Mouse (Mus musculus) hindbrain, embryonic 10.5 days (tissue): Measurements from ENCODE around the gene Depdc7. TPM values are rescaled to one million over a fixed set of nuclear protein-coding genes. Genes with fewer than 3 reads are reported as not detected.
A peak's percentile ranks its signal among the peaks of the same experiment; 100 is the strongest.

ENCODE experiments used
- DNase-seq: peaks from one replicate; pipeline ENCODE4 v3.0.0-alpha.2; 2017; ENCODE audit warnings: low spot score
- H3K27ac ChIP-seq: fragments of 300-500 bp; sonication (generic); 2 replicates; pipeline ENCODE4 v1.5.1; 2016; ENCODE audit warnings: mild to moderate bottlenecking, moderate library complexity
- H3K27me3 ChIP-seq: fragments of 300-500 bp; sonication (generic); 2 replicates; pipeline ENCODE4 v1.6.1; 2016; ENCODE audit warnings: mild to moderate bottlenecking; ENCODE audit not compliant: poor library complexity, insufficient read depth, severe bottlenecking
- H3K36me3 ChIP-seq: fragments of 300-500 bp; sonication (generic); 2 replicates; pipeline ENCODE4 v1.6.1; 2016; ENCODE audit warnings: mild to moderate bottlenecking, moderate library complexity
- H3K4me1 ChIP-seq: fragments of 300-500 bp; sonication (generic); replicated peaks from 2 replicates; pipeline ENCODE4 v1.6.1; 2016; ENCODE audit warnings: mild to moderate bottlenecking
- H3K4me3 ChIP-seq: fragments of 300-500 bp; sonication (generic); 2 replicates; pipeline ENCODE4 v1.5.1; 2016; ENCODE audit warnings: mild to moderate bottlenecking, moderate library complexity
- H3K9me3 ChIP-seq: fragments of 300-500 bp; sonication (generic); 2 replicates; pipeline ENCODE4 v1.6.1; 2016; ENCODE audit warnings: mild to moderate bottlenecking, moderate library complexity
- WGBS: fragments of 180-500 bp; shearing (Covaris S2); methylation state at CpG from one replicate; pipeline ENCODE4 v1.1.7; 2016; 5-methylcytosine and 5-hydroxymethylcytosine counted together
- polyA plus RNA-seq: library from polyadenylated mRNA; unstranded; fragments of >200 nt; fragmentation: Nextera tagmentation; extraction: Ambion mirVana; gene quantifications from 2 replicates; pipeline ENCODE4 v1.2.1, GENCODE M21; 2016

Depdc7 gene
- polyA plus RNA-seq, 1 experiment from 2014 or later, result 2.1 TPM

GRCm38 (mm10) chr2:104711585-104712485 is 30.8 kb downstream of the Depdc7 start, which contains the start of gene Tcp11l1:
Gene Tcp11l1, minus strand, starts transcription at chr2:104712169.
- Histone ChIP-seq H3K36me3 (peaks cover 12% of the 10 kb centered on the region; the same call in 1 of the 2 replicates), H3K4me1 (peaks cover 39% of the 10 kb centered on the region), H3K27ac (peak within 1 kb of the TSS; percentile 98), H3K9me3 (no peaks in the 10 kb centered on the region), H3K27me3 (peaks cover 9% of the 10 kb centered on the region), H3K4me3 (peak within 1 kb of the TSS; percentile 89)
- WGBS, result under 1% methylated on average over 98 of the region's 99 CpGs
- DNase-seq, result peak; percentile 72

GRCm38 (mm10) chr2:104710670-104711370 is 31.9 kb downstream of the Depdc7 start:
- peak overlapping the region; percentile 98 for H3K27ac ChIP-seq
- DNase-seq, result peak; percentile 27

DNA sequence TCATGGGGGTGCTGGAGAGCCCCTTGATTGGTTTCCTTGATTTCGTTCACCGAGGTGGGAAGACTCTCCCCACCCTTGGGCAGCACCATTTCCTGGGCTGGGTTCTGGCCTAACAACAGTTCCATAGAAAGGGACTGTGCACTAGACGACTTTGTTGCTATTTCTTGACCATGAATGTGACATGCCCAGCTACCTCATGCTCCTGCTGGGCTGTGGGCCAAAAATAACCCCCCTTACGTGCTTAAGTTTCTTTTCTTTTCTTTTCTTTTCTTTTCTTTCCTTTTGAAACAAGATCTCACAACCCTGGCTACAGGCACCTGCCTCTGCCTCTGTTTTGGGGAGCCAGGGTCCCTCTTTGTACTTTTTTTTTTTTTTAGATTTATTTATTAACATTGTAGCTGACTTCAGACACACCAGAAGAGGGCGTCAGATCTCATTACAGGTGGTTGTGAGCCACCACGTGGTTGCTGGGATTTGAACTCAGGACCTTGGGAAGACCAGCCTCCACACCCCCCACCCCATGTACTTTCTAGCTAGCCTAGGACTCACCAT is 32.8 kb downstream of the Depdc7 start:
- H3K36me3 ChIP-seq, result peaks cover 21% of the 10 kb centered on the region
- no peaks in the 10 kb centered on the region for H3K9me3 ChIP-seq
- 71% methylated on average over 6 of the region's 6 CpGs for WGBS
- peak overlapping the region; percentile 89; the same call in 1 of the 2 replicates for H3K4me3 ChIP-seq
- H3K27me3 ChIP-seq, result peaks cover 9% of the 10 kb centered on the region
- peaks cover 39% of the 10 kb centered on the region for H3K4me1 ChIP-seq
- no peak for DNase-seq
- peak overlapping the region; percentile 60 for H3K27ac ChIP-seq

More at GRCm38 (mm10) chr2:104710670-104711370, 31.9 kb downstream of the Depdc7 start:
- no peaks in the 10 kb centered on the region for H3K9me3 ChIP-seq
- WGBS, result 22% methylated on average over 6 of the region's 6 CpGs
- H3K4me1 ChIP-seq, result peaks cover 39% of the 10 kb centered on the region
- peaks cover 9% of the 10 kb centered on the region for H3K27me3 ChIP-seq
- peaks cover 15% of the 10 kb centered on the region; the same call in 1 of the 2 replicates for H3K36me3 ChIP-seq
- H3K4me3 ChIP-seq, result peak overlapping the region; percentile 89

GRCm38 (mm10) chr2:104704355-104704754 is 38.3 kb downstream of the Depdc7 start:
- Histone ChIP-seq H3K27ac (no peak overlapping the region), H3K36me3 (peaks cover 31% of the 10 kb centered on the region), H3K4me1 (no peaks in the 10 kb centered on the region), H3K27me3 (no peaks in the 10 kb centered on the region), H3K4me3 (no peak overlapping the region), H3K9me3 (no peaks in the 10 kb centered on the region)
- 88% methylated on average over 3 of the region's 3 CpGs for WGBS
- DNase-seq, result no peak

- no peak for DNase-seq
- Histone ChIP-seq H3K4me3 (no peak overlapping the region), H3K27ac (no peak overlapping the region), H3K9me3 (no peaks in the 10 kb centered on the region), H3K36me3 (peaks cover 26% of the 10 kb centered on the region), H3K4me1 (no peaks in the 10 kb centered on the region), H3K27me3 (no peaks in the 10 kb centered on the region)
- WGBS, result 61% methylated on average over 3 of the region's 3 CpGs
Measured at GRCm38 (mm10) chr2:104703158-104703557, 39.5 kb downstream of the Depdc7 start.

DNA sequence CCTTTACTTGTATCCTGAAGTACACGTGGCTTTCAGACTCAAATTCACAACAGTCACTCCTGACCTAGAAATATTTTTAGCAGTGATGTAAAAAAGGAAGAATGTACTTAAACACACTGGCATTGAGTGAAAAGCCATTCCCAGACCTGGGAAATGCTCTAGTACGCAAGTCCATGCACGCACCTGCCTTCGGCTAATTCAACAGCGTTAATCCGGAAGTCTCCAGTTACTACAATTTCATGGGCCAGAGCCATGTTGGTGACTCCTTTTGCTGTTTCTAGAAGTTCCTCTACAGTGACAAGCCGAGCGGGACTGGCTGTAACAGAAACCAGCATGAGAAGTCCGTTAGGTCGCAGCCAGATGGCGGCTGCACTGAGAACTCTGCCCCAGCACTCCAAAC is 43.0 kb downstream of the Depdc7 start:
- no peak overlapping the region for H3K27ac ChIP-seq

GRCm38 (mm10) chr2:104692551-104692950 is 50.1 kb downstream of the Depdc7 start:
- Histone ChIP-seq H3K36me3 (peaks cover 7% of the 10 kb centered on the region), H3K4me3 (no peak overlapping the region), H3K9me3 (no peaks in the 10 kb centered on the region), H3K27me3 (no peaks in the 10 kb centered on the region), H3K4me1 (no peaks in the 10 kb centered on the region), H3K27ac (no peak overlapping the region)
- DNase-seq, result no peak
- WGBS, result 89% methylated on average over 2 of the region's 2 CpGs

More for the DNA sequence above, 43.0 kb downstream of the Depdc7 start:
- no peak overlapping the region for H3K4me3 ChIP-seq
- H3K36me3 ChIP-seq, result peaks cover 20% of the 10 kb centered on the region
- DNase-seq, result no peak
- H3K27me3 ChIP-seq, result no peaks in the 10 kb centered on the region
- 88% methylated on average over 11 of the region's 11 CpGs for WGBS
- no peaks in the 10 kb centered on the region for H3K9me3 ChIP-seq
- no peaks in the 10 kb centered on the region for H3K4me1 ChIP-seq

GRCm38 (mm10) chr2:104690720-104691119 is 52.0 kb downstream of the Depdc7 start:
- H3K27ac ChIP-seq, result no peak overlapping the region
- DNase-seq, result no peak
- peaks cover under 1% of the 10 kb centered on the region; the same call in 1 of the 2 replicates for H3K4me1 ChIP-seq
- no peaks in the 10 kb centered on the region for H3K9me3 ChIP-seq
- no peaks in the 10 kb centered on the region for H3K27me3 ChIP-seq
- no peak overlapping the region for H3K4me3 ChIP-seq
- 83% methylated on average over 4 of the region's 4 CpGs for WGBS
- 0 out of 2 replicates have a peak, but pooled peaks cover 3% of the 10 kb centered on the region for H3K36me3 ChIP-seq

DNA sequence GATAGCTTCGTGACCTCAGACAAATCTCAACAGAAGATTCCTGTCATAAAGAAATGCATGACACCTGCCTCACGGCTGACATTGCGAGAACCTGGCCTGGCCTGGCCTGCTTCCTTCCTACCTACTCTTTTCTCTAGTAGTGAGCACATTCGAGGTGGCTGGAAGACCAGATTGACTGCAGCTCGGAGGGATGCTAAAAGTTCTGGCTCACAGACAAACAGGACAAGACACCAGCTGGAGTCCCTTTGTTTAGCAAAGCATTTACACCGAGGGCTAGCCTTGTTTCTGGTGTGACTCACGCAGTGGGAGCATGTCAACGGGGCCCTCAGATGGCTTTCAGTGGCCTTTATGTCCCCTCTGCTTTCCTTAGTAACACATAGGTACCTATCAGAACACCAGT is 54.0 kb downstream of the Depdc7 start:
- no peak for DNase-seq
- Histone ChIP-seq H3K27me3 (no peaks in the 10 kb centered on the region), H3K36me3 (peaks cover 13% of the 10 kb centered on the region), H3K9me3 (no peaks in the 10 kb centered on the region), H3K4me3 (no peak overlapping the region), H3K4me1 (peaks cover 3% of the 10 kb centered on the region; the same call in 1 of the 2 replicates), H3K27ac (0 out of 2 replicates have a peak overlapping the region, but pooled peaks have one; percentile 23)
- WGBS, result 74% methylated on average over 8 of the region's 8 CpGs

- Histone ChIP-seq H3K27me3 (no peaks in the 10 kb centered on the region), H3K4me1 (peaks cover 3% of the 10 kb centered on the region; the same call in 1 of the 2 replicates), H3K9me3 (no peaks in the 10 kb centered on the region), H3K36me3 (peaks cover 17% of the 10 kb centered on the region), H3K27ac (no peak overlapping the region), H3K4me3 (no peak overlapping the region)
- DNase-seq, result no peak
- WGBS, result 77% methylated on average over 3 of the region's 3 CpGs
Measured at GRCm38 (mm10) chr2:104688321-104688720, 54.4 kb downstream of the Depdc7 start.

- no peaks in the 10 kb centered on the region for H3K27me3 ChIP-seq
- no peak overlapping the region for H3K4me3 ChIP-seq
- peaks cover 3% of the 10 kb centered on the region; the same call in 1 of the 2 replicates for H3K4me1 ChIP-seq
- no peak overlapping the region for H3K27ac ChIP-seq
- DNase-seq, result no peak
- H3K36me3 ChIP-seq, result peaks cover 26% of the 10 kb centered on the region
- 75% methylated on average over 3 of the region's 3 CpGs for WGBS
- no peaks in the 10 kb centered on the region for H3K9me3 ChIP-seq
Measured at GRCm38 (mm10) chr2:104687261-104687660, 55.4 kb downstream of the Depdc7 start.

DNA sequence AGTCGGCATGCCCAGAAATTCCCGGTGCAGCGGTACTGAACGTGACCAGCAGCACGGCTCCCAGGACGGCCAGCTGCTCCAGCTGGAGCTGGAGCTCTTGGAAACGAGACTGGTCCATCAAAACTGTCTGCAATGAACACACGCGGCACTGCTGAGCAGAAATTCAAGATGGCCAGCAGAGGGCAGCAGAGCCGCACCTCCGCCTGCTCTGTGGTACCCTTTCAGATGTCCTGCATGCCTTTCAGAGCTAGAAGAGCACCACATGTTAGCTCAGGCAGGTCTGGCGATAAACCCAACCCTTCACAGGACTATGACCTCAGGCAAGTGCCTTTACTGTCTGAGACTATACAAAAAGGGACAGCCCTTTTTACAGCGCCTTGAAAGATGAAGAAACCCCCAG is 57.3 kb downstream of the Depdc7 start:
- no peak overlapping the region for H3K4me3 ChIP-seq
- no peak overlapping the region for H3K27ac ChIP-seq
- no peaks in the 10 kb centered on the region for H3K9me3 ChIP-seq
- H3K36me3 ChIP-seq, result peaks cover 40% of the 10 kb centered on the region
- peak; percentile 84 for DNase-seq
- no peaks in the 10 kb centered on the region for H3K27me3 ChIP-seq
- peaks cover 3% of the 10 kb centered on the region; the same call in 1 of the 2 replicates for H3K4me1 ChIP-seq
- WGBS, result 11% methylated on average over 13 of the region's 13 CpGs
